Mouse (Mus musculus) thymus, adult 2 months (tissue): Measurements from ENCODE around the gene Efnb3.

Experiments used
- CTCF ChIP-seq: fragments of 200-500 bp; IDR thresholded peaks from 2 replicates; pipeline ENCODE4 v1.5.1; 2012; ENCODE audit warnings: mild to moderate bottlenecking, control low read depth, low read length, moderate library complexity, borderline replicate concordance; ENCODE audit not compliant: control insufficient read depth, poor library complexity, insufficient read depth; ENCODE audit errors: extremely low read depth
- POLR2A ChIP-seq: fragments of 200-500 bp; IDR thresholded peaks from 2 replicates; pipeline ENCODE4 v1.6.1; 2012; ENCODE audit warnings: mild to moderate bottlenecking, low read length, control low read depth, moderate library complexity; ENCODE audit not compliant: control insufficient read depth, poor library complexity, insufficient read depth; ENCODE audit errors: extremely low read depth

GRCm38 (mm10) chr11:69516661-69517060, 43.3 kb downstream of the Efnb3 start:
- TF ChIP-seq CTCF (no peak), POLR2A (no peak)
